Mouse (Mus musculus) stomach, embryonic 16.5 days (tissue): ENCODE measurements around the gene Plek. TPM values are rescaled to one million over a fixed set of nuclear protein-coding genes. Genes with fewer than 3 reads are reported as not detected.

Experiments
- ATAC-seq: fragments of 200-750 bp; cut with Nextera tagmentation; 2 replicates; pipeline ENCODE4 v1.8.0; 2017; ENCODE audit warnings: moderate number of reproducible peaks, moderate TSS enrichment; ENCODE audit not compliant: insufficient read depth, low FRiP score
- H3K27ac ChIP-seq: fragments of 300-500 bp; sonication (generic); 2 replicates; pipeline ENCODE4 v1.5.1; 2014; ENCODE audit warnings: low read length
- H3K27me3 ChIP-seq: fragments of 300-500 bp; sonication (generic); 2 replicates; pipeline ENCODE4 v1.6.1; 2014; ENCODE audit warnings: low read length, control low read depth, mixed read lengths; ENCODE audit not compliant: control insufficient read depth, insufficient read depth
- H3K36me3 ChIP-seq: fragments of 300-500 bp; sonication (generic); 2 replicates; pipeline ENCODE4 v1.6.1; 2014; ENCODE audit warnings: low read length; ENCODE audit not compliant: control insufficient read depth, insufficient read depth
- H3K4me1 ChIP-seq: fragments of 300-500 bp; sonication (generic); 2 replicates; pipeline ENCODE4 v1.6.1; 2014; ENCODE audit warnings: low read length, control low read depth, mixed read lengths; ENCODE audit not compliant: control insufficient read depth, insufficient read depth
- H3K4me2 ChIP-seq: fragments of 300-500 bp; sonication (generic); 2 replicates; pipeline ENCODE4 v1.6.1; 2014; ENCODE audit warnings: low read depth, low read length, mixed read lengths
- H3K4me3 ChIP-seq: fragments of 300-500 bp; sonication (generic); replicated peaks from 2 replicates; pipeline ENCODE4 v1.5.1; 2014; ENCODE audit warnings: mild to moderate bottlenecking, low read length
- H3K9ac ChIP-seq: fragments of 300-500 bp; sonication (generic); 2 replicates; pipeline ENCODE4 v1.6.1; 2014; ENCODE audit warnings: low read length
- H3K9me3 ChIP-seq: fragments of 300-500 bp; sonication (generic); replicated peaks from 2 replicates; pipeline ENCODE4 v1.6.1; 2016; ENCODE audit warnings: low read length, control low read depth; ENCODE audit not compliant: control insufficient read depth
- WGBS: fragments of 180-500 bp; shearing (Covaris S2); extraction: QIAGEN DNeasy Blood & Tissue Kit; methylation state at CpG from one replicate; pipeline ENCODE4 v1.1.7; 2014; 5-methylcytosine and 5-hydroxymethylcytosine counted together
- polyA plus RNA-seq: library from polyadenylated mRNA; unstranded; fragments of >200 nt; fragmentation: Nextera tagmentation; extraction: Ambion mirVana; gene quantifications from 2 replicates; pipeline ENCODE4 v1.2.1, GENCODE M21; 2015

Gene Plek
- polyA plus RNA-seq, 1 experiment from 2014 or later, result 3.2 TPM

DNA sequence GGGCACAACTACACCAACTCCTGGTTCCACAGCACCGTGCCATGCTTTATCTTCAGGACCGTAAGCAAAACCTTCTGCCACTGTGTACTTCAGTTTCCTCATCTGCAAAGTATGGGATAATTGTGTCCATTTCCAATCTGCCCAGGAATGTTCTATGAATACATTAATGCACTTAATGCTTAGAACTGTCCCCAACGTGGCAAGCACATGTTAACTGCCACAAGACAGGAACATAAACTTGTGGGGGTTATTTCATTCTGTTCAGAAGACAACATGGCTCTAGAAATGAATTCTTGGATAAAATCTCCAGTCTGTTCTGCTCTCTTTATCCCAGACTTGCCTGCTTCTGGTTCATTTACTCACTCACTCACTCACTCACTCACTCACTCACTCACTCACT lies 48.4 kb downstream of the Plek start:
- Histone ChIP-seq H3K27me3 (no peaks in the 10 kb centered on the region), H3K4me3 (no peak overlapping the region)
- 76% methylated on average over 3 of the region's 3 CpGs for WGBS

DNA sequence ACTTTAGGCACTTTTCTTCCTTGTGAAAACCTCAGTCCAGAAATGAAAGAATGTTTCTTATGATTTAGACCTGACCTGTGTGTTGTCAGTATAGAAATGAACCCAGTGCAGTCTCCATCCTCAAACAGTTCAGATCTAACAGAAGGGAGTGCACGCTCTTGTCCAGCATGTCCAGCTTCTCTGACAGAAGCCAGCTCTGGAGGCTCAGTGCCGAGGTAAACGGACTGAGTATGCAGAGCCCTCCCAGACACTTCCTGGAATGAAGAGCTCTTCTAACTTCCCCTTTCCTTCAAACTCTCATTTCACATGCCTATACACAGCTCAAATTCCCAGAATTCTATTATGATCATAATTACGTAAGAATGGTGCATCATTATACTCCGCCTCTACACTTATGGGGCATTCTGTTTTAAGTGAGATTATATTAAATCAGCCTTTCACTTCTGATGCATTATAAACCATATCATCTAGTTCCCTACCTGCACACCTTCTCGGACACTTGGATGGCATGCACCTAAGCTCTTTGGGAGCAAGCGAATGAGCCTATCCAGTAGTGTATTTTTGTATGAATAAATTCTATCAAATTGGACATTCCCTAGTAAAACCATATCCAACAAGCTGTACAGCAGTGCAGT lies 49.3 kb downstream of the Plek start:
- 69% methylated on average over 7 of the region's 7 CpGs for WGBS
- H3K4me3 ChIP-seq, result no peak overlapping the region
- no peak for ATAC-seq
- H3K27me3 ChIP-seq, result no peaks in the 10 kb centered on the region
- no peaks in the 10 kb centered on the region for H3K9me3 ChIP-seq
- no peaks in the 10 kb centered on the region for H3K36me3 ChIP-seq
- no peak overlapping the region for H3K27ac ChIP-seq
- H3K4me1 ChIP-seq, result no peaks in the 10 kb centered on the region
- no peak overlapping the region for H3K9ac ChIP-seq
- no peak overlapping the region for H3K4me2 ChIP-seq

More for the DNA sequence above, 48.4 kb downstream of the Plek start:
- Histone ChIP-seq H3K9me3 (no peaks in the 10 kb centered on the region), H3K4me1 (no peaks in the 10 kb centered on the region), H3K36me3 (no peaks in the 10 kb centered on the region), H3K9ac (no peak overlapping the region), H3K4me2 (no peak overlapping the region), H3K27ac (no peak overlapping the region)
- ATAC-seq, result no peak

DNA sequence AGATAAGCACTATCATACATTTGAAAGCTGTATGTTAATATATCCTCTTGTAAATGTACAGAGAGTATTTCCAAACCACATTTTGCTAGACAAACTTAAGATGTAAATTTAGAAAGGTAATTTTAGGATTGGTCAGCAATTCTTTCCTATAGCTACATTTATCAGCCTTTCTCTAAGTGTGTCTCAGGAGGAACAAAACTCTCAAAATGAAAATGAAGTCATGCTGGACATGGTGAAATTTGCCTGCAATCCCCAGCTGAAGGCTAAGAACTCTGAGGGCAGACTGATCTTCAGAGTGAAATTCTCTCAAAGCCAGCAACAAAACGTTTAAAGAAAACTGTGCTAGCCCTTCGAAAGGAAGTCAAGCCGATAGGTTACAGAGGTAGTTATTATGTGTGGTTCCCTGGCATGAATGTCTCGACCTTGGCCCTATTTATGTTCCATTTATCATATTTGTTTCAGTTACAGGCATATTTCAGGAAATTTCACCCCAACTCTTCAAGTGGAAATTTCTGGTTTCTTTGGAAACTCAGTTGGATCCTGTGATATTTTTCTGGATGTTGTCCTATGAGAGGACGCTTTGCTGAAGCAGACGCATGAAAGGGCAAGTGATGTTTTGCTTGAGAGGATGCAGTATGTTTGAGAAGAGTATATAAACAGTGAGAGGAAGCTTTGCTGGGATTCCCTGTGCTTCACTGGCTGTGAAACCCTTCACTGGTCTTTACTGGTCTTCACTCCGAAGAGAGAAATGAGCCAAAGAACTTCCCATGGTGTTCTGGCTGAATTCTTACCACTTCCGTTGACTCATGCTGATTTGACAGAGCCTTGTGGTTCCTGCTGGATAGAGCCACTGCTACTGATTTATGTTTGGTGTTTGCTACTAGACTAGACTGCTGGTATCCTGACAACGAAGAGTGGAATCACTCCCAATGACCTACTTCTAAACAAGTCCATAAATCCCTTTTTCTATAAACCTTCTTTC lies 51.5 kb downstream of the Plek start:
- 64% methylated on average over 9 of the region's 9 CpGs for WGBS
- Histone ChIP-seq H3K27ac (no peak overlapping the region), H3K36me3 (no peaks in the 10 kb centered on the region), H3K4me3 (no peak overlapping the region), H3K4me1 (no peaks in the 10 kb centered on the region), H3K9ac (no peak overlapping the region), H3K9me3 (no peaks in the 10 kb centered on the region), H3K4me2 (no peak overlapping the region), H3K27me3 (no peaks in the 10 kb centered on the region)
- no peak for ATAC-seq

- Histone ChIP-seq H3K27me3 (no peaks in the 10 kb centered on the region), H3K9me3 (no peaks in the 10 kb centered on the region), H3K4me3 (no peak overlapping the region), H3K4me1 (no peaks in the 10 kb centered on the region), H3K9ac (no peak overlapping the region), H3K4me2 (no peak overlapping the region), H3K27ac (no peak overlapping the region), H3K36me3 (no peaks in the 10 kb centered on the region)
- ATAC-seq, result no peak
These were observed 52.2 kb downstream of the Plek start for GRCm38 (mm10) chr11:16999933-17000332.

- Histone ChIP-seq H3K9ac (no peak overlapping the region), H3K4me3 (no peak overlapping the region), H3K27ac (no peak overlapping the region), H3K9me3 (no peaks in the 10 kb centered on the region), H3K4me1 (no peaks in the 10 kb centered on the region), H3K4me2 (no peak overlapping the region), H3K27me3 (no peaks in the 10 kb centered on the region), H3K36me3 (no peaks in the 10 kb centered on the region)
- 92% methylated on average over 4 of the region's 4 CpGs for WGBS
- no peak for ATAC-seq
These were observed 52.8 kb downstream of the Plek start for GRCm38 (mm10) chr11:16999387-16999786.

DNA sequence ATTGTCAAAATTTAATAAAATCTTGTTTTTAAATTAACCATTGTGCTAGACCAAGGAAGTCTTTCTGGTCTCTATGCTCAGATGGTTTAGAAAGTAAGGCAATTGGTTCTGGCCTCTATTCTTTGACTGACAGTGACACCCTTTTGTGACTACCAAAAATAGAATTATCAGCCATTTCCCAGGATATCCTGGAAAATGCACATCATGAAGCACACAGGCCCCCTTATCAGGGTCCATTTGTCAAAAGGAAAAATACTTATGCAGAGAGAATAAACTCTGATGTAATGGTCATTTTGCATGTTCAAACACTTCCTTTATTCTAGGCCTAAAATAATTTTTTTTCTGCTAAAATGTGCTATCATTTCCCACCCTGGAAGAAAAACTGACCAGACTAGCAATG lies 54.7 kb downstream of the Plek start:
- no peak overlapping the region for H3K27ac ChIP-seq

DNA sequence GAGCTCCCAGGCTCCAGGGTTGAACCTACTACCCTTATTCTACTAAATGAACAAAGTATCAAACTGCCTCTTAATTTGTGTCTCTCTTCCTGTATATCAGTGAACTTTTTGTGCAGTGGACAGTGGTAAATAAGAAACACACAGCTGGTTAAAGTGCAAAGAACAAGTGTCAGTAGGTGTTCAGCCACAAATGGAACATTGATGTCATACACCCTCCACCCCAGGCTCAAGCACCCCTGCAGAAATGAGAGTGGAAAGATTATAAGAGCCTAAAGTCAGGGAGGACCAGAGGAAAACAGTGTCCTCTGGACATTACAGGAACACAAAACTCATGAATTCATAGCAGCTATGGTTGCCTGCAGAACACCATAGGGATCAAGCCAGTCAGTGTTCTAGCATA lies 55.4 kb downstream of the Plek start:
- Histone ChIP-seq H3K27me3 (no peaks in the 10 kb centered on the region), H3K4me3 (no peak overlapping the region), H3K4me1 (no peaks in the 10 kb centered on the region), H3K27ac (no peak overlapping the region), H3K9me3 (no peaks in the 10 kb centered on the region), H3K4me2 (no peak overlapping the region), H3K9ac (no peak overlapping the region), H3K36me3 (no peaks in the 10 kb centered on the region)
- no peak for ATAC-seq

More for the DNA sequence above, 54.7 kb downstream of the Plek start:
- Histone ChIP-seq H3K27me3 (no peaks in the 10 kb centered on the region), H3K4me3 (no peak overlapping the region), H3K9ac (no peak overlapping the region), H3K4me1 (no peaks in the 10 kb centered on the region), H3K4me2 (no peak overlapping the region), H3K36me3 (no peaks in the 10 kb centered on the region), H3K9me3 (no peaks in the 10 kb centered on the region)
- no peak for ATAC-seq

GRCm38 (mm10) chr11:16992880-16993279 lies 59.3 kb downstream of the Plek start:
- Histone ChIP-seq H3K27ac (no peak overlapping the region), H3K4me2 (no peak overlapping the region), H3K9me3 (no peaks in the 10 kb centered on the region), H3K27me3 (no peaks in the 10 kb centered on the region), H3K36me3 (no peaks in the 10 kb centered on the region), H3K4me3 (no peak overlapping the region), H3K9ac (no peak overlapping the region), H3K4me1 (no peaks in the 10 kb centered on the region)
- WGBS, result 74% methylated on average over 6 of the region's 6 CpGs
- ATAC-seq, result no peak

GRCm38 (mm10) chr11:16989885-16990284 lies 62.3 kb downstream of the Plek start:
- no peaks in the 10 kb centered on the region for H3K9me3 ChIP-seq
- no peak overlapping the region for H3K4me2 ChIP-seq
- no peaks in the 10 kb centered on the region for H3K36me3 ChIP-seq
- no peaks in the 10 kb centered on the region for H3K4me1 ChIP-seq
- no peak overlapping the region for H3K4me3 ChIP-seq
- WGBS, result 88% methylated on average over 5 of the region's 5 CpGs
- no peak overlapping the region for H3K9ac ChIP-seq
- no peaks in the 10 kb centered on the region for H3K27me3 ChIP-seq
- no peak overlapping the region for H3K27ac ChIP-seq
- no peak for ATAC-seq
